ENCODE assay signal across 18 mouse cellular contexts in the genomic region with DNA sequence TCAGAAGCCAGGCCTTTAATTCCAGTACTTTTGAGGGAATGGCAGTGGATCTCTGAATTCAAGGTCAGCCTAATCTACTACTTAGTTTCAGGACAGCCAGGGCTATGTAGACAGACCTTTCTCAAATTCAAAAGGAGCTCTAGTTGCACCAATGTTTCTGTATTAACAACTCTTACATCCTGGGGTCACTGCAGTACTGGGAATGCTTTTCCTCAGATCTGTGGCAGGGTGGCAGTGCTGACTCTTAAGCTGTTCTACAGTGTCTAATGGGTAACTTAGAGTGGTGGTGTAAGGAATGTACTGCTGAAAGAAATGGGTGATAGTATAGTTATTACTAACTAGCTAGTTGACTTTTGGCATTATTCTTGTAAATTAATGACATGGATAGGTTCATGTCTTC. TPM values are rescaled to one million over a fixed set of nuclear protein-coding genes. Genes with fewer than 3 reads are reported as not detected.
A peak's percentile ranks its signal among the peaks of the same experiment; 100 is the strongest.
DNase-seq lines count a peak whose midpoint lies in the region; ATAC-seq and TF ChIP-seq lines count a peak whose summit lies in the region.
"Had no signal": no experiment of that assay in that cellular context is flagged by ENCODE, and none has a peak within 500 bp of the region (broad histone marks: within the 10 kb centered on the region; RNA-seq: fewer than 3 reads in every experiment).

No protein-coding gene starts in this region.

- no peak overlapping the region for H3K27ac ChIP-seq in intestine, postnatal 0 days (ENCODE audit: low read depth, low read length)
- no peak overlapping the region for H3K27ac ChIP-seq in intestine, embryonic 15.5 days
- no peak overlapping the region for H3K27ac ChIP-seq in liver, embryonic 12.5 days
- H3K27ac ChIP-seq in liver, embryonic 11.5 days (ENCODE audit: low read depth, low read length): no peak overlapping the region
- H3K27ac ChIP-seq: forebrain, embryonic 12.5 days; heart, embryonic 13.5 days; macrophage; midbrain, embryonic 13.5 days had no signal

- H3K36me3 ChIP-seq in intestine, postnatal 0 days (ENCODE audit: control insufficient read depth, insufficient read depth): no peaks in the 10 kb centered on the region
- H3K36me3 ChIP-seq in intestine, embryonic 15.5 days: no peaks in the 10 kb centered on the region
- no peaks in the 10 kb centered on the region for H3K36me3 ChIP-seq in liver, embryonic 12.5 days
- H3K36me3 ChIP-seq in liver, embryonic 11.5 days (ENCODE audit: control insufficient read depth, insufficient read depth, low read length): no peaks in the 10 kb centered on the region
- H3K36me3 ChIP-seq: forebrain, embryonic 12.5 days; heart, embryonic 13.5 days; midbrain, embryonic 13.5 days had no signal

- no peak overlapping the region for H3K4me2 ChIP-seq in intestine, postnatal 0 days (replicated peaks; ENCODE audit: low read depth)
- H3K4me2 ChIP-seq in intestine, embryonic 15.5 days (replicated peaks): no peak overlapping the region
- peak overlapping the region; percentile 99; the same call in 1 of the 2 replicates for H3K4me2 ChIP-seq in liver, embryonic 12.5 days
- H3K4me2 ChIP-seq in liver, embryonic 11.5 days: no peak overlapping the region
- H3K4me2 ChIP-seq: forebrain, embryonic 12.5 days; heart, embryonic 13.5 days; midbrain, embryonic 13.5 days had no signal

- ATAC-seq in intestine, postnatal 0 days: no peak
- ATAC-seq in intestine, embryonic 15.5 days: no peak
- ATAC-seq in liver, embryonic 12.5 days: no peak
- ATAC-seq in liver, embryonic 11.5 days (replicated peaks; ENCODE audit: low FRiP score): no peak
- ATAC-seq: inflammation-experienced regulatory T-cells, adult 6 months; midbrain, embryonic 13.5 days had no signal

- H3K9ac ChIP-seq in intestine, postnatal 0 days (ENCODE audit: low read depth, low read length): no peak overlapping the region
- no peak overlapping the region for H3K9ac ChIP-seq in intestine, embryonic 15.5 days
- H3K9ac ChIP-seq in liver, embryonic 12.5 days: no peak overlapping the region; the same call in 1 of the 2 replicates
- no peak overlapping the region for H3K9ac ChIP-seq in liver, embryonic 11.5 days (ENCODE audit: low read depth, low read length)
- H3K9ac ChIP-seq: forebrain, embryonic 12.5 days; heart, embryonic 13.5 days; midbrain, embryonic 13.5 days had no signal

- no peak overlapping the region for H3K4me3 ChIP-seq in intestine, postnatal 0 days (ENCODE audit: low read depth, low read length)
- H3K4me3 ChIP-seq in intestine, embryonic 15.5 days (replicated peaks): no peak overlapping the region
- no peak overlapping the region for H3K4me3 ChIP-seq in liver, embryonic 12.5 days
- H3K4me3 ChIP-seq in liver, embryonic 11.5 days (ENCODE audit: low read depth, low read length): no peak overlapping the region
- H3K4me3 ChIP-seq: forebrain, embryonic 12.5 days; heart, embryonic 13.5 days; midbrain, embryonic 13.5 days had no signal

- H3K27me3 ChIP-seq in intestine, postnatal 0 days (replicated peaks; ENCODE audit: control insufficient read depth, insufficient read depth, low read length): no peaks in the 10 kb centered on the region
- H3K27me3 ChIP-seq in intestine, embryonic 15.5 days (replicated peaks): no peaks in the 10 kb centered on the region
- peaks cover 11% of the 10 kb centered on the region for H3K27me3 ChIP-seq in liver, embryonic 12.5 days (replicated peaks)
- H3K27me3 ChIP-seq in liver, embryonic 11.5 days (replicated peaks; ENCODE audit: control insufficient read depth, insufficient read depth, low read length): peaks cover 6% of the 10 kb centered on the region; the same call in 1 of the 2 replicates

- no peaks in the 10 kb centered on the region for H3K9me3 ChIP-seq in intestine, postnatal 0 days (ENCODE audit: control insufficient read depth)
- no peaks in the 10 kb centered on the region for H3K9me3 ChIP-seq in intestine, embryonic 15.5 days
- no peaks in the 10 kb centered on the region for H3K9me3 ChIP-seq in liver, embryonic 12.5 days (replicated peaks)
- no peaks in the 10 kb centered on the region for H3K9me3 ChIP-seq in liver, embryonic 11.5 days (ENCODE audit: control insufficient read depth, low read length)
- H3K9me3 ChIP-seq: forebrain, embryonic 12.5 days; heart, embryonic 13.5 days; midbrain, embryonic 13.5 days had no signal

- DNase-seq in liver, embryonic 11.5 days (ENCODE audit: low spot score): no peak
- peak; percentile 22 for DNase-seq in NIH3T3 (ENCODE audit: low read depth)
- DNase-seq in kidney, postnatal 36 days: peak; percentile 32 to 50
- no peak for DNase-seq in right cerebral cortex, postnatal 10 days (ENCODE audit: low spot score in 2 of 2)
- DNase-seq in cerebellum, adult 11-12 months: no peak
- DNase-seq: adrenal gland, postnatal 25 days; cerebellum, postnatal 10 days; lung, adult 2 months; thymus, postnatal 4 days had no signal

- 0 out of 2 replicates have a peak, but pooled peaks cover 6% of the 10 kb centered on the region for H3K4me1 ChIP-seq in intestine, postnatal 0 days (replicated peaks; ENCODE audit: control insufficient read depth, insufficient read depth, low read length)
- H3K4me1 ChIP-seq in intestine, embryonic 15.5 days (replicated peaks): no peaks in the 10 kb centered on the region
- H3K4me1 ChIP-seq in liver, embryonic 12.5 days: peaks cover 25% of the 10 kb centered on the region
- no peaks in the 10 kb centered on the region for H3K4me1 ChIP-seq in liver, embryonic 11.5 days (replicated peaks; ENCODE audit: control insufficient read depth, insufficient read depth, low read length)

- peak; percentile 43 for TF ChIP-seq CTCF in intestine, postnatal 0 days (IDR thresholded peaks at IDR 0.05; ENCODE audit: low read depth)

RNA-seq across cellular contexts. Expression of a gene that starts 3.0 kb away (rescaled TPM):
- polyA plus RNA-seq in intestine, postnatal 0 days (2015; fragmentation: Nextera tagmentation; extraction: Ambion mirVana): 24.9 and 33.0 TPM in 2 replicates
- polyA plus RNA-seq in intestine, embryonic 15.5 days (2015; fragmentation: Nextera tagmentation; extraction: Ambion mirVana): 10.4 and 14.0 TPM in 2 replicates
- polyA plus RNA-seq in liver, embryonic 12.5 days (2016; fragmentation: Nextera tagmentation; extraction: Ambion mirVana): 10.2 and 10.7 TPM in 2 replicates
- 9.9 and 10.2 TPM in 2 replicates for polyA plus RNA-seq in liver, embryonic 11.5 days (2014; fragmentation: Nextera tagmentation; extraction: Ambion mirVana)

RNA-seq across cellular contexts. Expression of a gene that starts 50.3 kb away (rescaled TPM):
- 0.18 TPM in 2 replicates for polyA plus RNA-seq in intestine, postnatal 0 days (2015; fragmentation: Nextera tagmentation; extraction: Ambion mirVana)
- polyA plus RNA-seq in intestine, embryonic 15.5 days (2015; fragmentation: Nextera tagmentation; extraction: Ambion mirVana): 0.09 and 0.29 TPM in 2 replicates
- polyA plus RNA-seq in liver, embryonic 12.5 days (2016; fragmentation: Nextera tagmentation; extraction: Ambion mirVana): 0.06 TPM in 1 of 2 replicates, not detected in the other
- polyA plus RNA-seq in liver, embryonic 11.5 days (2014; fragmentation: Nextera tagmentation; extraction: Ambion mirVana): 0.16 and 0.42 TPM in 2 replicates
- polyA plus RNA-seq: lung, adult 2 months; macrophage; small intestine, adult 2 months had no signal

Comparison
In these comparisons a context has a peak if more than half of its experiments do, and no peak if none do; other contexts are left out.
1. DNase-seq: peak in NIH3T3 (single experiment) and kidney, postnatal 36 days (2 of 2); none in liver, embryonic 11.5 days (single experiment), right cerebral cortex, postnatal 10 days (0 of 2) and cerebellum, adult 11-12 months (single experiment).